Mouse (Mus musculus): Measurements from ENCODE around the gene Kcnh4.

DNA sequence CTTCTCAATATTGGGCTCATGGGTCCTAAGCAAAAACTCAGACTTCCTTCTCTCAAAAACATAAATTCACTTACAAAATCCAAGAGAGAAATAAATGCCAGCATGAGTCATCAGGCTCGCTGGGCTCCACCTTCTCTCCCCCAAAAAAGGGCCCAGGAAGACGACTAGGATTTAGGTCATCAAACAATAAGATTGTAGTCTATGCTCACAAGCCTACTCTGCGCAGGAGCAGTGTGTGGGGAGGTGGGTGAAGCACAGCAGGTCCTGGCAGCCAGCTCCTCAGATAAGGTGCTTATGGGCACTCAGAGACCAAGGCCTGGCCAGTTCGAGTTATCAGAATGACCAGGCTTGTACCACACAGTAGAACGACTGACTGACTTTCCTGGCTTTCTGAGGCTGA is 39.4 kb downstream of the Kcnh4 start:
- TF ChIP-seq CTCF (IDR thresholded peaks at IDR 0.05): no peak
- TF ChIP-seq POLR2A (IDR thresholded peaks at IDR 0.05; ENCODE audit: insufficient read depth, low read depth, low read length): no peak
